Mouse (Mus musculus): ENCODE results near the gene Ptpn13.

DNA sequence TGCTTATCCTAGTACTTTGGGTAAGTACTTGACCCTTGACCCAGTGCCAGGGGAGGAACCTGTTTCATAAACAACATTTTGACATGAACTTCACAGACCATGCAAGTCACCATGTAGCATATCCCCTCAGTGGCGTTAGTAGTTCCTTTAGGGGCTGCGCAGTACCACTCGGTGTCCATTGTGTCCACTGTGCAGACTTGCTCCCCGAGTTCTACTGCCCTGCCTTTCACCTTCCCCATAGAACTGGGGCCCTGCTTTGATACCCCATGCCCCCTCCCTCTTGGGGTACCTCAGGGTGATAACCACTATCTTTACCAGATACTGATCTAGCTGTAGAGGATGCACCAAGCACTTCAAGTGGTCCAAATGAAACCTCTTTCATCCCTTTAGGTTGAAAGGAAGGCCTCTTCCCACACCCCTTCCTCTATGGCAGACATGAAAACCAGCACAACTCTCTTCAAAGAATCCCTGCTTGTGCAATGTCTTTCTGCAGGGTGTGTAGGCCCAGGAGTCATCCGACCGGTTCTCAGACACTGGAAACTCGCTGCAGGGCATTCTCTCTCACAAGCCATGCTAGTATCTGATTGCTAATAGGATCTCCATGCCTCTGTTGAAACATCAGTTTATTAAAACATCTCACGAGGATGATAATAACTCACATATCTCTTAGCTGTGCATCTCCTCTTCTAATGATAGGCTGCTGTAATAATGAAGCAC lies 34.1 kb downstream of the Ptpn13 start:
- no peak for TF ChIP-seq POLR2A (IDR thresholded peaks at IDR 0.05; ENCODE audit: low read depth, low read length)
- TF ChIP-seq CTCF (conservative IDR thresholded peaks at IDR 0.05 in 1 of 2, IDR thresholded peaks at IDR 0.05 in 1 of 2; ENCODE audit: low read depth in 2 of 2, low read length in 2 of 2) = no peak

Data from CH12.LX (cell line).